Mouse (Mus musculus) testis, adult 2 months (tissue): ENCODE data around the gene Aar2.

ENCODE experiments used
- CTCF ChIP-seq: fragments of 200-500 bp; IDR thresholded peaks from 2 replicates; pipeline ENCODE4 v1.5.1; 2012; ENCODE audit warnings: low read depth, mild to moderate bottlenecking, inconsistent platforms, low read length, moderate library complexity; ENCODE audit not compliant: control insufficient read depth, insufficient read depth, insufficient replicate concordance
- POLR2A ChIP-seq: fragments of 200-500 bp; IDR thresholded peaks from 2 replicates; pipeline ENCODE4 v1.6.1; 2012; ENCODE audit warnings: low read depth, mild to moderate bottlenecking, inconsistent platforms, low read length, moderate library complexity; ENCODE audit not compliant: control insufficient read depth

DNA sequence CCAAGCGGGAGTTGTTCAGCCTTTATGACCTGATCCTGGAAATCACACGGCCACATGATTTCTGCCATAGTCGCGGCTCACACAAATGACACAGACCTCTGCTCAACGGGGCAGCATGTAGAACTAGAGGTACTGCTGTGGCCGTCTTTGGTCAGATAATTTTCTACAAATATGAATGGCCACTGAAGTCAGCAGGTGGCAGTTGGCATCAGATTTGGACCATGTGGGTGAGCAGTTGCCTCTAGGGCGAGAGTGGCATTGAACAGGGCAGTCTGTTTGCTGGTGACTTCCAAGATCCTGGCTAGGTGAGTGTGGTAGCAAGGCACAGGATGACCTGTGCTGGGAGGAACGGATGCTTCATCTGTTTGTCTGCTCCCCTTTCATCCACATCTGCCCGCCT, 42.1 kb downstream of the Aar2 start:
- TF ChIP-seq POLR2A (no peak), CTCF (no peak)
